ENCODE assay signal across 15 mouse cellular contexts in genomic region chr3:126659832-126660564, GRCm38 (mm10).
DNase-seq lines count a peak whose midpoint lies in the region; ATAC-seq lines count a peak whose summit lies in the region.
"Had no signal": no experiment of that assay in that cellular context is flagged by ENCODE, and none has a peak within 500 bp of the region (broad histone marks: within the 10 kb centered on the region; RNA-seq: fewer than 3 reads in every experiment).

No protein-coding gene starts in this region.

- H3K27ac ChIP-seq in heart, embryonic 10.5 days, result peak overlapping the region; percentile 84
- H3K27ac ChIP-seq in lung, embryonic 15.5 days, result peak overlapping the region; percentile 85
- H3K27ac ChIP-seq: forebrain, embryonic 10.5 days; neural tube, embryonic 12.5 days had no signal

- H3K4me3 ChIP-seq in heart, embryonic 10.5 days, result no peak overlapping the region
- no peak overlapping the region for H3K4me3 ChIP-seq in lung, embryonic 15.5 days
- H3K4me3 ChIP-seq: forebrain, embryonic 10.5 days; neural tube, embryonic 12.5 days had no signal

- peaks cover 62% of the 10 kb centered on the region for H3K4me1 ChIP-seq in heart, embryonic 10.5 days
- peaks cover 24% of the 10 kb centered on the region for H3K4me1 ChIP-seq in lung, embryonic 15.5 days
- H3K4me1 ChIP-seq: neural tube, embryonic 12.5 days had no signal

- no peaks in the 10 kb centered on the region for H3K9me3 ChIP-seq in heart, embryonic 10.5 days
- H3K9me3 ChIP-seq in lung, embryonic 15.5 days, result no peaks in the 10 kb centered on the region
- H3K9me3 ChIP-seq: forebrain, embryonic 10.5 days had no signal

- no peak for DNase-seq in heart, embryonic 10.5 days (ENCODE audit: low spot score)
- no peak for DNase-seq in heart, postnatal 14 days
- DNase-seq in lung, postnatal 4 days, result no peak
- peak; percentile 81 for DNase-seq in induced T-regulatory cell, adult 2 months (ENCODE audit: low read depth)
- DNase-seq in splenic B cell, adult 2 months (ENCODE audit: low read depth, low spot score), result peak; percentile 14
- DNase-seq in left cerebral cortex, postnatal 4 days, result no peak
- no peak for DNase-seq in retina, postnatal 1 day
- DNase-seq: cerebellum, adult 8-10 months; gastrocnemius, postnatal 10 days; layer of hippocampus, postnatal 36 days; liver; right cerebral cortex, adult 18-20 months had no signal

- no peak overlapping the region for H3K4me2 ChIP-seq in lung, embryonic 15.5 days
- H3K4me2 ChIP-seq: neural tube, embryonic 12.5 days had no signal

- H3K36me3 ChIP-seq in heart, embryonic 10.5 days, result no peaks in the 10 kb centered on the region
- no peaks in the 10 kb centered on the region for H3K36me3 ChIP-seq in lung, embryonic 15.5 days
- H3K36me3 ChIP-seq in splenic B cell, adult 2 months (ENCODE audit: control insufficient read depth, insufficient read depth, low read length, poor library complexity, severe bottlenecking), result 0 out of 2 replicates have a peak, but pooled peaks cover 1% of the 10 kb centered on the region
- H3K36me3 ChIP-seq: forebrain, embryonic 10.5 days; neural tube, embryonic 12.5 days had no signal

- no peaks in the 10 kb centered on the region for H3K27me3 ChIP-seq in heart, embryonic 10.5 days (ENCODE audit: insufficient read depth, poor library complexity, severe bottlenecking)
- H3K27me3 ChIP-seq in lung, embryonic 15.5 days, result no peaks in the 10 kb centered on the region
- no peaks in the 10 kb centered on the region for H3K27me3 ChIP-seq in splenic B cell, adult 2 months (ENCODE audit: control insufficient read depth, insufficient read depth, low read length, poor library complexity, severe bottlenecking)
- H3K27me3 ChIP-seq: neural tube, embryonic 12.5 days had no signal

- intact Hi-C loops in heart, postnatal 14 days (cut with DNase I), result loop anchor here (5.0 kb wide), 1 partner anchor 63 kb away; the partner anchor contains the start of gene Camk2d
- intact Hi-C loops in left cerebral cortex, postnatal 4 days (cut with DNase I), result no loop called here

- WGBS in heart, embryonic 10.5 days, result 60% methylated on average over 8 of the region's 8 CpGs
- WGBS in lung, embryonic 15.5 days, result 60% methylated on average over 8 of the region's 8 CpGs

- peak; percentile 28; the same call in 1 of the 2 replicates for ATAC-seq in lung, embryonic 15.5 days (ENCODE audit: borderline replicate concordance, extremely low read depth, low FRiP score, low TSS enrichment)

- no peak overlapping the region for H3K9ac ChIP-seq in lung, embryonic 15.5 days
- H3K9ac ChIP-seq: neural tube, embryonic 12.5 days had no signal

Comparison
In these comparisons a context has a peak if more than half of its experiments do, and no peak if none do; other contexts are left out.
1. DNase-seq: peak in induced T-regulatory cell, adult 2 months (single experiment) and splenic B cell, adult 2 months (single experiment); none in heart, embryonic 10.5 days (single experiment), heart, postnatal 14 days (0 of 2), lung, postnatal 4 days (0 of 2), left cerebral cortex, postnatal 4 days (single experiment) and retina, postnatal 1 day (single experiment).